Mouse (Mus musculus) heart, postnatal 10 days (tissue): ENCODE measurements around the gene Hist1h3f. TPM values are rescaled to one million over a fixed set of nuclear protein-coding genes. Genes with fewer than 3 reads are reported as not detected.

Experiments
- DNase-seq, 2 experiments: peaks; one replicate each; pipeline ENCODE4 v3.0.0; 2021
- intact Hi-C: fragments of 180-260 bp; cut with DNase I; formaldehyde crosslinking; loops from one replicate; pipeline ENCODE4 v1.15.1; 2025
- total RNA-seq, 2 experiments: library from RNA; stranded (reverse); gene quantifications; 2 replicates each; pipeline ENCODE4 v1.2.3; 2021

Gene Hist1h3f
- total RNA-seq, result 10 to 100 TPM; 52.6 to 63.4 TPM

DNA sequence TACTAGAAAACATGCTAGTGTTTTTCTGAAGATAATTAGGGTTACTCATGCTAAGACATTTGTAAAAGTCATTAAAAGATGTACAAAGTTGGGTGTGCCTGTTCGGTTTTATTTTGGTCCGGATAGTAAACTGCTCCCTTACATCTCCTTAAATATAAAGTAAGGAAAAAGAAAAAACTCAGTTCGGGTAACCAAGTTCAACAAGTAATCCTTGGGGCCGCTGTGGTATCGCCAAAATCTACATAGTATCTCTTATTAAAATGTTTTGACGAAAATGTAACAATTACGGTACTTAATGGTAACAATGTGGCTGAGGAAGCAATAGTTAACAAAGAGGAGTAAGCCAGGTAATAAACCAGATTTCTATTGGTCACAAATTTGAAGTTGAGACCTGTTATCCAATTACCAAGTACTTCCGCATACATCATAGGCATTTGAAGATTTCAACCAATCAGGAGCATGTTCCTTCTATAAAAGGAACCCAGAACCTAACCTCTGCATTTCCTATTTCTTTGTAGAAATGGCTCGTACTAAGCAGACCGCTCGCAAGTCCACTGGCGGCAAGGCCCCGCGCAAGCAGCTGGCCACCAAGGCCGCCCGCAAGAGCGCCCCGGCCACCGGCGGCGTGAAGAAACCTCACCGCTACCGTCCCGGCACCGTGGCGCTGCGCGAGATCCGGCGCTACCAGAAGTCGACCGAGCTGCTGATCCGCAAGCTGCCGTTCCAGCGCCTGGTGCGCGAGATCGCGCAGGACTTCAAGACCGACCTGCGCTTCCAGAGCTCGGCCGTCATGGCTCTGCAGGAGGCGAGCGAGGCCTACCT lies at the start of gene Hist1h3f:
Hist1h3f (plus strand) TSS at position 88 of the 822 bp plus-strand sequence.
- intact Hi-C loops, result no loop called here
- peak; percentile 87 to 88 for DNase-seq

DNA sequence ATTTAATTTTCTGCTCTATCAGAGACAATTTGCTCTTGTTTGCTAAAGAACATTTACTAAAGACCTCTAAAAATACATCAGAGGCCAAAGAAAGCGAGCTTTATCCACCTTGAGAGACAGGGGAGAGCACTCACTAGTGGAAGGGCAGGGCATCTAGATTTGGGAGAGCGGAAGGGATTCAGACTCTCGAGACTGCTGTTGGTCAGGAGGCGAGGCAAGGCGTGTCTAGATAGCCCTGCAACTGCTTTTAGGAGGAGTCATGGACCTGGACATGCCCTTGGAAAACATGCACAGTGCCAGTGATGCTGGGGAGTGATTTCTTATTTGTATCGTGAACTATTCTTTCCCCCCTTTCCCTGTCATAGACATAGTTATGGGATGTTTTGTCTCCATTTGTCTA lies 48.3 kb upstream of the Hist1h3f start:
- intact Hi-C loops, result no loop called here

DNA sequence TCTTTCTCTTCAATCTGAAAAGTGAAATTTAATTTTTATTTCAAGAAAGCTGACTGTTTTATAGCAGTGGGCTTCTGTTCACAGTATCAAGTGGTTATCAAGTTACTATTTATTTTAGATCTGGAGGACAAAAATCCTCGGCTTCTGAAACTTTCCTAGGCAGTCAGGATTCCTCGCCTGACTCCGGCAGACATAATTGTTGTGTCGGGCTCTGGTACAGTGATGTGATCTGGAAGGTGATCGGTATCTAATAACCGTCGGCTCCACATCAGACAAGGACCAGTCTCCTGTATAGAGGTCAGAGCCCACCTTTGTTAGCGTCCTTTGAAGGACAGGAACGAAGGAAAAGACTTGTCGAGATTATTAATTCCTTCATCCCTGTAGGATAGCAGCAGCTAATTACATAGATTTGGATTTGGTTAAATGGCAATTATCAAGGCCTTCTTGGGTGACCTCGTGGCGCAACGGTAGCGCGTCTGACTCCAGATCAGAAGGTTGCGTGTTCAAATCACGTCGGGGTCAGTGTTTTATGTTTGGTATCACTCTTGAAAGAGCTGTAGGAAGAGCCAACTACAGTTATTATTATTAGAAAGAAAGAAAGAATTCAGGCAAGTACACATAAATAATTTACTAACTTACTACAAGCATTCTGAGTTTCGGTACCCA lies 46.1 kb upstream of the Hist1h3f start:
- intact Hi-C loops, result no loop called here
- no peak for DNase-seq

More for the DNA sequence above, 48.3 kb upstream of the Hist1h3f start:
- no peak for DNase-seq

DNA sequence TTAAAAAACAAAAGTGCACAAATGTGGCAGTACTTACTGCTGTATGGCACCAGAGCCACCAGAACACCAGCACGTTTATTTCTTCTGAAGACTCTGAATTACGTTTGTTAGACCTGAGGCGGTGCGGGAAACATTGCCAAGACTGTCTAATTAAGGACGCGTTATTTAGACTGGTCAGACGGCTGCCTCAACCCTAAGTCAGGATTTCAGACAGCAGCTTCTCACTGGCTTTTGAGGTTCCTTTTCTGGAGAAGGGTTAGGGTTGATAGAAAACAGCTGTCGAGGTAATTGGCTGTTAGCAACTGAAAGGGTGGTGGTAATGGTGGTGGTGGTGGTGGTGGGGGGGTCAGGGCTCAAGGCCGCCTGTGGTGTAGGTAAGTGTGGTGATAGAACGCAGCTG lies 45.2 kb upstream of the Hist1h3f start:
- no peak for DNase-seq

DNA sequence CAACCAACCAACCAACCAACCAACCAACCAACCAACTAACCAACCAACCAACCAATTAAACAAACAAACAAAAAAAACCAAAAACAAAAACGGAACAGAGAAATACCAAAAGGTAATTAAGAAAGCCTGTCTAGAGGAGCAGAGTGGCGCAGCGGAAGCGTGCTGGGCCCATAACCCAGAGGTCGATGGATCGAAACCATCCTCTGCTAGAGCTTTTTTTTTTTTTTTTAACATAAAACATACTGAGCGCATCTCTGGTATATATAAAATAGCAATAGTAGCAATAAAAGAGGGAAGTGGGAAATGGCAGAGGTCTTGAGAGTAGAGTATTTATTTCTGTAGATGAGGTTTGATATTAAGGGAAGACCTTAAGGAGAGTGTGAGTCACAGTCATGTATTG lies 43.9 kb upstream of the Hist1h3f start:
- intact Hi-C loops, result no loop called here
- DNase-seq, result no peak

More for the DNA sequence above, 45.2 kb upstream of the Hist1h3f start:
- intact Hi-C loops, result no loop called here

- intact Hi-C loops, result no loop called here
- DNase-seq, result peak; percentile 45 to 61
These were observed 43.2 kb upstream of the Hist1h3f start for GRCm38 (mm10) chr13:23500424-23501200.

DNA sequence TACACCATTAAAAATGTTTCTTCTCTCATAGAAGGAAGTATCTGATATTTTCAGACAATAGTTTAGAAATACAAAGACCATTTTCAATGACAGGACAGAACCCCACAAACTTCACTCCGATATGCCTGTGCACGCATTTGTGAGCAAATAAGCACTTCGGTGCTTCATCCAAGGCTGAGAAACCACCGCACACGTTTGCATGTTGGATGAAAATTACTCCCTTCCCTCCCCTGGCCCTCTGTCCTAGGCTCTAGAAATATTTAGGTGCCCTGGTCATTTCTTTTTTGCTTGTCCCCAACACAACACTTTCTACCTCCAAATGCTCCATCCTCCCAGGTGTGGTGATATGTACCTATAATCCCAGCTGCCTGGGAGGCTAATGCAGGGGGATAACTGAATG lies 42.3 kb upstream of the Hist1h3f start:
- intact Hi-C loops, result no loop called here
- no peak for DNase-seq

GRCm38 (mm10) chr13:23502031-23502567 lies 41.8 kb upstream of the Hist1h3f start:
- intact Hi-C loops, result no loop called here
- no peak for DNase-seq

GRCm38 (mm10) chr13:23502916-23503315 lies 40.9 kb upstream of the Hist1h3f start:
- DNase-seq, result no peak
- intact Hi-C loops, result no loop called here

DNA sequence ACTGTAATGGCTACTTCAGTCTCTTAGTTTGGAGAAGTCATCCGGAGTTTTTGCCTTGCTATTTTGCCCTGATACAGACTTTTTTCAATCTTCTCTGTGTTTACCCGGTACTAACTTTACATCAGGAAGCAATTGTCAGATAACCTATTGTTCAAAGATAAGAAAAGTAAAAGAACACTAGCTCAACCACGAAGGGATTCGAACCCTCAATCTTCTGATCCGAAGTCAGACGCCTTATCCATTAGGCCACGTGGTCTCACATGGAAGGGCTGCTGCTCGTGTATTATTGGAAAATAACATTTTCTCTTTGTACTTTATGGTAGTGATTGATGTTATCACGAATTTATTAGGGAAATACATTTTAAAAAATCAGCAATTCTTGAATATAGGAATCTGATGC lies 40.1 kb upstream of the Hist1h3f start:
- intact Hi-C loops, result no loop called here
- DNase-seq, result peak; percentile 39 to 61

DNA sequence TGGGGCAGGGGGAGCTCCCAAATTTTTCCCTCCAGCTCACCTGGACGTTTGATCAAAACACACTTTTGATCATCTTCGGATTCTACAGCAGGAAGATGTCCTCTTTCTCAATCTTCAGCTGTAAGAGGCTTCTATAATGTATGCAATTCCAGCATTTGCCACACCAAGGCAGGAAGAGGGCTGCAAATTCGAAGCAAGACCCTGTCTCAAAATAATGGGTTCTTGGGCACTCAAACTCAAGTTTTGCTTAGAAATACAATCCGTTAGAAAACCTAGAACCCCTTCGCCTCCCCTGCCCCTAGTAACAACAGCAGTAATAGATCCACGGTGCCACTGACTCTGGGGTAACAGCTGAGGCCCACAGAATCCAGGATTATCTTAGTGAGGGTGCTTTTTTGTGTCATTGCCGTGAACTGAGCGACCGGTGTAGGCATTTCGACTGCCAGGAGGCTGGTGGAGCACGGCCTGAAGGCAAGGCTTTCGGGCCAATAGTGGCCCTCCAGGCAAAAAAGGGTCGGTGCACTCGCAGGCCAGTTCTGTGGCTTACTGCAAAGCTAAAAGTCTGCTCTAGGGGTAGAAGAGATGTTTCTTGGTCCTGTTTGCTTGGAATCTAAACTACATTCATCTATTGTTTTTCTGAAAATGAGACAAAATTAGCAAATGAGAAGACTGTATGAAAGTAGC lies 38.0 kb upstream of the Hist1h3f start:
- DNase-seq, result no peak
- intact Hi-C loops, result no loop called here

DNA sequence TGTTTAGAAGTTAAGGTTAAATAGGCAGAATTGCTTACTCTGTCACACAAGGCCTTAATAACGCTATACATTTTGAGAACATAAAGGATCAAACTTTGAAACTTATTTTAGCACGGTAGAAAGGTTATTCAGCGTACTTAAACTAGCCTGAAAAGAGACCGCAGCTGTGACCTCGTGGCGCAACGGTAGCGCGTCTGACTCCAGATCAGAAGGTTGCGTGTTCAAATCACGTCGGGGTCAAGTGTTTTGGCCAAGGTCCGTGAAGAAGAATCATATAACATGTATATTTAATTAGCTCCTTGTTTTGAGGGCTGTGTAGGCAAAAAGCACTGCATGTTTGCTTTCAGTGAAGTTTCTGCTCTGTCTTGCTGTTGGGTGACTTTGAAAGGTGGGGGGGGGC lies 37.5 kb upstream of the Hist1h3f start:
- intact Hi-C loops, result no loop called here
- peak in 1 of 2 experiments; percentile 35 for DNase-seq

DNA sequence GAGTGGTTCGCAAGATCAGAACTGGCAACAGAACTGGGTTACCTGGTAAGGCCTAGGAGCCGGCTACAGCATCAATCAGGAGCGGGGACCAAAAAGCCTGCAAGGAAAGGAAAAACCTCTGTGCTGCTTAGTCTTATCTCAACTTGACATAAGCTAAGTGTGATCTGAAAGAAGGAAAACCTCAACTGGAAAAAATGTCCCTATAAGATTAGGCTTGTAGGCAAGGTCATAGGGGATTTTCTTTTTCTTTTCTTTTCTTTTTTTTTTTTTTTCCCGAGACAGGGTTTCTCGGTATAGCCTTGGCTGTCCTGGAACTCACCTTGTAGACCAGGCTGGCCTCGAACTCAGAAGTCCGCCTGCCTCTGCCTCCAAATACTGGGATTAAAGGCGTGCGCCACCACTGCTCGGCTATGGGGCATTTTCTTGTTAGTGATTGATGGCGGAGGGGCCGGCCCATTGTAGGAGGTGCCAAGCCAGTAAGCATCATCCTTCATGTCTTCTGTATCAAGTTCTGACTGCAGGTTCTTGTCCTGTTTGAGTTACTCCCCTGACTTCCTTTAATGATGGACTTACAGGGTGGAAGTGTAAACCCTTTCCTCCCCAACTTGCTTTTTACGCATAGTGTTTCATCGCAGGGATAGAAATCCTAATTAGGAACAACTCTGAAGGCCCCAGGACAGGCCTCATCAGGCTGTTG lies 36.9 kb upstream of the Hist1h3f start:
- intact Hi-C loops, result no loop called here
- no peak for DNase-seq

DNA sequence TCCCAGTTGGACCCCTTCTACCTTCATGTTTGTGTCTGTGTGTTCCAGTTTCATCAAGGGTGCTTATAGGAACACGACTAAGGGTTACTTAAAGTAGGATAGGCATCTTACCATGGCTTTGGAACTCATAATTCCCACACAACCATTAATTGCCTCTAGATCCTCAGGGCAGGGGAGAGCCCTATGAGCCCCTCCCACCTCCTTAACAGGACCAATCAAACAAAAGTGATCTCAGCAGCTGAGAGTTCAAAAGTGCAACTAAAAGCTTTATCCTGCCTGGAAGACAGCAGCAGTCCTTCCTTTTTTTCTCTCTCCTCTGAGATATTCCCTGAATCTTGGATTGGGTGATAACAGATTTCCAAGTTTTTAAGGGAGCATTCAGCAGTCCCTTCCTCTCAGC lies 33.7 kb upstream of the Hist1h3f start:
- intact Hi-C loops, result loop anchor here (10.0 kb wide), 1 partner anchor 1565 kb away; the partner anchor contains the start of gene Zfp184
- DNase-seq, result no peak

- no peak for DNase-seq
These were observed 30.3 kb upstream of the Hist1h3f start for GRCm38 (mm10) chr13:23513517-23513916.

GRCm38 (mm10) chr13:23515281-23515680 lies 28.6 kb upstream of the Hist1h3f start:
- no peak for DNase-seq
- intact Hi-C loops, result loop anchor here (5.0 to 10.0 kb wide), 4 partner anchors 148 to 1803 kb away; partner anchors contain the start of genes Zfp184 and Zfp322a

More at GRCm38 (mm10) chr13:23513517-23513916, 30.3 kb upstream of the Hist1h3f start:
- intact Hi-C loops, result loop anchor here (10.0 kb wide), 1 partner anchor 1569 kb away; the partner anchor contains the start of gene Zfp184

GRCm38 (mm10) chr13:23515826-23516620 lies 27.8 kb upstream of the Hist1h3f start:
- no peak for DNase-seq

GRCm38 (mm10) chr13:23516822-23517602 lies 26.8 kb upstream of the Hist1h3f start:
- DNase-seq, result peak; percentile 79 to 86
- intact Hi-C loops, result loop anchor here (1.0 to 10.0 kb wide), 5 partner anchors 67 to 1805 kb away; partner anchors contain the start of genes Zfp184 and Zfp322a

More at GRCm38 (mm10) chr13:23515826-23516620, 27.8 kb upstream of the Hist1h3f start:
- intact Hi-C loops, result loop anchor here (5.0 to 10.0 kb wide), 4 partner anchors 149 to 1804 kb away; partner anchors contain the start of genes Zfp184 and Zfp322a
